Comparison of ENCODE assay signal across 18 mouse cellular contexts in the genomic region with DNA sequence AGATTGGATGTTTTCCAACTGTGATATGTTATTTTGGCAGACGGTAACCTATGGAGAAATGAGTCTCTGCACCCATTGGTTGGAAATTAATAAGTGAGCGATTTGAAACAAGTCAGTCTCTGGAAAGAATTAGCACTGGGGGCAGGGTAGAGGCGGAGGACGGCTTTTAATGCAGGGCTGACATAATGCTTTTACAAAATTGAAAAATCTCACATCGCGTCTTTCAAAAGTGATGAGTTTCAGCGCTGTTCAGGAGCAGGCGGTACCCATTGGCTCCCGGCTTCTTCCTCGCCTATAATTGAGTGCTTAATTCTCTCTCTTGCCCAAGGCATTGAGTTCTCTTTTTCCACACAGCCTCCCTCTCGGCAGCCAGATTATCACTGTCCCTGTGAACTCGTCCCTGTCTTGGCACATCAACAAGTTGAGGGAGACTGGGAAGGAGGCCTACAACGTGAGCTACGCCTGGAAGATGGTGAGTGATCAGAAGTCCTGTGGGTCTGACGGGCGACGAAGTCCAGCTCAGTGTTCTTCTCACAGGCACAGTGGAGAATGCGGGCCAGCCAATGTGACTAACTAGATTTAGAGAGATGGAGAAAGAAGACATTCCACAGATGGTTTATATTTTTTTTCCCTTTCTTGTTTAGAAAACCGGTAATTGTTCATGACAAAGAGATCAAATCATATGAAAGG. TPM values are rescaled to one million over a fixed set of nuclear protein-coding genes. Genes with fewer than 3 reads are reported as not detected.
DNase-seq lines count a peak whose midpoint lies in the region; ATAC-seq lines count a peak whose summit lies in the region.
"Had no signal": no experiment of that assay in that cellular context is flagged by ENCODE, and none has a peak within 500 bp of the region (broad histone marks: within the 10 kb centered on the region; RNA-seq: fewer than 3 reads in every experiment).

No protein-coding gene starts in this region.

- H3K4me2 ChIP-seq in heart, embryonic 13.5 days: no peak overlapping the region
- no peak overlapping the region for H3K4me2 ChIP-seq in midbrain, embryonic 16.5 days (ENCODE audit: low read length)
- H3K4me2 ChIP-seq in midbrain, embryonic 11.5 days: no peak overlapping the region
- H3K4me2 ChIP-seq in forebrain, embryonic 14.5 days (ENCODE audit: low read length): no peak overlapping the region
- H3K4me2 ChIP-seq: heart, embryonic 15.5 days; liver, embryonic 13.5 days had no signal

- no peaks in the 10 kb centered on the region for H3K9me3 ChIP-seq in heart, embryonic 13.5 days
- no peaks in the 10 kb centered on the region for H3K9me3 ChIP-seq in midbrain, embryonic 16.5 days (replicated peaks; ENCODE audit: control insufficient read depth, low read length, poor library complexity, severe bottlenecking)
- H3K9me3 ChIP-seq in midbrain, embryonic 11.5 days (ENCODE audit: control insufficient read depth, low read length): no peaks in the 10 kb centered on the region
- no peaks in the 10 kb centered on the region for H3K9me3 ChIP-seq in forebrain, embryonic 14.5 days (replicated peaks; ENCODE audit: control insufficient read depth, low read length)
- H3K9me3 ChIP-seq: heart, embryonic 15.5 days; liver, embryonic 13.5 days had no signal

- 65% methylated on average over 19 of the region's 19 CpGs for WGBS in heart, embryonic 13.5 days
- WGBS in midbrain, embryonic 16.5 days: 72% methylated on average over 19 of the region's 19 CpGs
- WGBS in midbrain, embryonic 11.5 days: 87% methylated on average over 19 of the region's 19 CpGs
- 66% methylated on average over 19 of the region's 19 CpGs for WGBS in forebrain, embryonic 14.5 days

- H3K27me3 ChIP-seq in heart, embryonic 13.5 days (replicated peaks): no peaks in the 10 kb centered on the region
- H3K27me3 ChIP-seq in midbrain, embryonic 16.5 days (ENCODE audit: control insufficient read depth, insufficient read depth, low read depth, low read length): no peaks in the 10 kb centered on the region
- no peaks in the 10 kb centered on the region for H3K27me3 ChIP-seq in midbrain, embryonic 11.5 days (ENCODE audit: control insufficient read depth, insufficient read depth, low read length)
- no peaks in the 10 kb centered on the region for H3K27me3 ChIP-seq in forebrain, embryonic 14.5 days (replicated peaks; ENCODE audit: control insufficient read depth, insufficient read depth, low read length)
- H3K27me3 ChIP-seq: heart, embryonic 15.5 days; liver, embryonic 13.5 days; megakaryocyte, embryonic 14.5 days had no signal

- H3K4me3 ChIP-seq in heart, embryonic 13.5 days: no peak overlapping the region
- H3K4me3 ChIP-seq in midbrain, embryonic 16.5 days (ENCODE audit: low read depth, low read length): no peak overlapping the region
- no peak overlapping the region for H3K4me3 ChIP-seq in midbrain, embryonic 11.5 days (ENCODE audit: low read depth, low read length)
- H3K4me3 ChIP-seq in forebrain, embryonic 14.5 days (ENCODE audit: low read depth, low read length): no peak overlapping the region
- H3K4me3 ChIP-seq: heart, embryonic 15.5 days; liver, embryonic 13.5 days; megakaryocyte, embryonic 14.5 days had no signal

- DNase-seq in heart, adult 9 months (ENCODE audit: low spot score in 2 of 2): no peak
- DNase-seq in midbrain, embryonic 11.5 days (ENCODE audit: low spot score, missing footprints): no peak
- DNase-seq in forebrain, embryonic 14.5 days (ENCODE audit: low spot score): peak; percentile 54
- DNase-seq in skeletal muscle tissue, adult 2 months (ENCODE audit: low read depth, low spot score): peak; percentile 39
- DNase-seq in spleen, postnatal 10 days (ENCODE audit: low spot score in 2 of 2): no peak
- DNase-seq: cerebellum, adult 9-10 months; kidney, postnatal 14 days; liver, embryonic 13.5 days; thymus, postnatal 4 days had no signal

- peaks cover 19% of the 10 kb centered on the region for H3K4me1 ChIP-seq in heart, embryonic 13.5 days
- peaks cover 3% of the 10 kb centered on the region; the same call in 1 of the 2 replicates for H3K4me1 ChIP-seq in midbrain, embryonic 16.5 days (ENCODE audit: control insufficient read depth, insufficient read depth, low read length)
- H3K4me1 ChIP-seq in midbrain, embryonic 11.5 days (ENCODE audit: control insufficient read depth, insufficient read depth, low read length): no peaks in the 10 kb centered on the region
- no peaks in the 10 kb centered on the region for H3K4me1 ChIP-seq in forebrain, embryonic 14.5 days (ENCODE audit: control insufficient read depth, insufficient read depth, low read length)
- H3K4me1 ChIP-seq: liver, embryonic 13.5 days; megakaryocyte, embryonic 14.5 days had no signal

- H3K36me3 ChIP-seq in heart, embryonic 13.5 days: peaks cover 65% of the 10 kb centered on the region
- H3K36me3 ChIP-seq in midbrain, embryonic 16.5 days (ENCODE audit: control insufficient read depth, insufficient read depth, low read length): peaks cover 20% of the 10 kb centered on the region
- peaks cover 35% of the 10 kb centered on the region; the same call in 1 of the 2 replicates for H3K36me3 ChIP-seq in midbrain, embryonic 11.5 days (ENCODE audit: control insufficient read depth, insufficient read depth, low read length)
- H3K36me3 ChIP-seq in forebrain, embryonic 14.5 days (ENCODE audit: control insufficient read depth, insufficient read depth, low read length): peaks cover 25% of the 10 kb centered on the region
- H3K36me3 ChIP-seq: liver, embryonic 13.5 days had no signal

- H3K27ac ChIP-seq in heart, embryonic 13.5 days (replicated peaks): peak overlapping the region; percentile 42
- H3K27ac ChIP-seq in midbrain, embryonic 16.5 days (ENCODE audit: low read length): no peak overlapping the region; the same call in 1 of the 2 replicates
- H3K27ac ChIP-seq in midbrain, embryonic 11.5 days (ENCODE audit: low read depth, low read length): no peak overlapping the region
- no peak overlapping the region for H3K27ac ChIP-seq in forebrain, embryonic 14.5 days (ENCODE audit: low read depth, low read length)
- H3K27ac ChIP-seq: heart, embryonic 15.5 days; liver, embryonic 13.5 days; stomach, postnatal 0 days had no signal

- H3K9ac ChIP-seq in heart, embryonic 13.5 days: no peak overlapping the region
- H3K9ac ChIP-seq in midbrain, embryonic 16.5 days (ENCODE audit: low read depth, low read length): no peak overlapping the region
- H3K9ac ChIP-seq in midbrain, embryonic 11.5 days (ENCODE audit: low read length): no peak overlapping the region
- no peak overlapping the region for H3K9ac ChIP-seq in forebrain, embryonic 14.5 days (ENCODE audit: low read length)
- H3K9ac ChIP-seq: heart, embryonic 15.5 days; liver, embryonic 13.5 days had no signal

- no peak for ATAC-seq in heart, embryonic 13.5 days (ENCODE audit: extremely low read depth, insufficient number of reproducible peaks, low FRiP score, low TSS enrichment)
- peak; percentile 62; the same call in 1 of the 2 replicates for ATAC-seq in midbrain, embryonic 16.5 days
- ATAC-seq in midbrain, embryonic 11.5 days (ENCODE audit: low FRiP score): no peak
- peak; percentile 57; the same call in 1 of the 2 replicates for ATAC-seq in forebrain, embryonic 14.5 days
- ATAC-seq in megakaryocyte progenitor cell, adult 5-6 weeks (replicated peaks; ENCODE audit: poor library complexity): no peak

RNA-seq across cellular contexts. Expression of gene Gm10577, which starts 52.6 kb away (rescaled TPM):
- polyA plus RNA-seq in heart, embryonic 13.5 days (2015; fragmentation: Nextera tagmentation; extraction: Ambion mirVana): not detected in 2 replicates
- not detected in 2 replicates for polyA plus RNA-seq in midbrain, embryonic 16.5 days (2015; fragmentation: Nextera tagmentation; extraction: Ambion mirVana)
- polyA plus RNA-seq in midbrain, embryonic 11.5 days (2014; fragmentation: Nextera tagmentation; extraction: Ambion mirVana): not detected in 2 replicates
- not detected in 2 replicates for polyA plus RNA-seq in forebrain, embryonic 14.5 days (2014; fragmentation: Nextera tagmentation; extraction: Ambion mirVana)
- not detected in 2 replicates for total RNA-seq in megakaryocyte progenitor cell, adult 5-6 weeks (2015)
- total RNA-seq in megakaryocyte progenitor cell, adult 5-6 weeks (2017): not detected in 2 replicates
- total RNA-seq: layer of hippocampus, postnatal 14 days had no signal
- polyA plus RNA-seq: heart, embryonic 15.5 days; intestine, embryonic 14.5 days; liver, embryonic 13.5 days; small intestine, adult 2 months; stomach, postnatal 0 days had no signal

Comparison
In these comparisons a context has a peak if more than half of its experiments do, and no peak if none do; other contexts are left out.
1. ATAC-seq: peak in midbrain, embryonic 16.5 days (single experiment) and forebrain, embryonic 14.5 days (single experiment); none in heart, embryonic 13.5 days (single experiment), midbrain, embryonic 11.5 days (single experiment) and megakaryocyte progenitor cell, adult 5-6 weeks (single experiment).
2. DNase-seq: peak in forebrain, embryonic 14.5 days (single experiment) and skeletal muscle tissue, adult 2 months (single experiment); none in heart, adult 9 months (0 of 2), midbrain, embryonic 11.5 days (single experiment) and spleen, postnatal 10 days (0 of 2).